Mouse (Mus musculus) ovary, adult 10 weeks (tissue): ENCODE data around the gene Olfr1393. TPM values are rescaled to one million over a fixed set of nuclear protein-coding genes. Genes with fewer than 3 reads are reported as not detected.

Experiments used
- polyA plus RNA-seq: library from polyadenylated mRNA; stranded (reverse); fragments of 350-450 nt; fragmentation: Illumina TruSeq; extraction: RNeasy Lipid Tissue Mini Kit (QIAGEN cat#74804); gene quantifications from one replicate; pipeline ENCODE4 v1.2.3, GENCODE M21; 2014

The Olfr1393 gene
- polyA plus RNA-seq = not detected

GRCm38 (mm10) chr11:49278222-49278621 is at the start of gene Olfr1393:
Gene Olfr1393 (plus strand): TSS chr11:49278304.

GRCm38 (mm10) chr11:49243727-49244594 is 34.1 kb upstream of the Olfr1393 start, which contains the start of gene Mgat1:
Gene Mgat1 (plus strand): TSS chr11:49244191.

GRCm38 (mm10) chr11:49284982-49285381 is 6.9 kb downstream of the Olfr1393 start, which contains the start of gene Olfr1392:
Gene Olfr1392 (plus strand): TSS chr11:49285282.

GRCm38 (mm10) chr11:49304441-49304840 is 26.3 kb downstream of the Olfr1393 start, which contains the start of gene Olfr10:
Gene Olfr10 (plus strand): TSS chr11:49304741.

GRCm38 (mm10) chr11:49322442-49322841 is 44.3 kb downstream of the Olfr1393 start, which contains the start of gene Olfr1391:
Gene Olfr1391 (plus strand): TSS chr11:49322742.

Other genes starting within 250 kb of the Olfr1393 start
- 14.9 TPM for gene 9930111J21Rik2, start 227.1 kb upstream of the Olfr1393 start, polyA plus RNA-seq
- gene Tgtp2, start 214.1 kb upstream of the Olfr1393 start, polyA plus RNA-seq = 21.7 TPM
- 19.0 TPM for gene Ifi47, start 201.7 kb upstream of the Olfr1393 start, polyA plus RNA-seq
- gene Olfr1396, start 163.4 kb upstream of the Olfr1393 start, polyA plus RNA-seq = 0.20 TPM
- gene Olfr1395, start 136.0 kb upstream of the Olfr1393 start, polyA plus RNA-seq = not detected
- gene Olfr1394, start 123.9 kb upstream of the Olfr1393 start, polyA plus RNA-seq = not detected
- 5.2 TPM for gene Btnl9, start 91.1 kb upstream of the Olfr1393 start, polyA plus RNA-seq
- gene Zfp62, start 75.0 kb upstream of the Olfr1393 start, polyA plus RNA-seq = 234 TPM
- gene Mgat1, start 34.1 kb upstream of the Olfr1393 start, polyA plus RNA-seq = 16.9 TPM
- not detected for gene Olfr1392, start 7.0 kb downstream of the Olfr1393 start, polyA plus RNA-seq
- not detected for gene Olfr10, start 26.4 kb downstream of the Olfr1393 start, polyA plus RNA-seq
- gene Olfr1391, start 44.4 kb downstream of the Olfr1393 start, polyA plus RNA-seq = not detected
- not detected for gene Olfr1390, start 56.9 kb downstream of the Olfr1393 start, polyA plus RNA-seq
- not detected for gene Olfr1389, start 144.8 kb downstream of the Olfr1393 start, polyA plus RNA-seq
- not detected for gene Olfr1388, start 158.3 kb downstream of the Olfr1393 start, polyA plus RNA-seq
- gene Olfr1387, start 177.0 kb downstream of the Olfr1393 start, polyA plus RNA-seq = not detected
- not detected for gene Olfr1386, start 186.7 kb downstream of the Olfr1393 start, polyA plus RNA-seq
- gene Olfr1385, start 210.8 kb downstream of the Olfr1393 start, polyA plus RNA-seq = not detected
- not detected for gene Olfr1384, start 228.4 kb downstream of the Olfr1393 start, polyA plus RNA-seq
- gene Olfr1383, start 241.3 kb downstream of the Olfr1393 start, polyA plus RNA-seq = not detected
- gene Olfr1382, start 249.9 kb downstream of the Olfr1393 start, polyA plus RNA-seq = not detected